Mouse (Mus musculus): ENCODE data around the gene Tmem184c.

Tmem184c gene

GRCm38 (mm10) chr8:77549121-77549706, 61.3 kb downstream of the Tmem184c start, which contains the start of gene Prmt9:
TSS of gene Prmt9 (plus strand) at chr8:77549397.
- in situ Hi-C loops (cut with MboI; ENCODE audit: unreplicated experiment in 2 of 2), result loop anchor here in 1 of 2 experiments (25.0 kb wide), 1 partner anchor 1487 kb away; no protein-coding TSS in a partner anchor
